Mouse (Mus musculus): ENCODE measurements around the gene Vmn1r183. TPM values are rescaled to one million over a fixed set of nuclear protein-coding genes. Genes with fewer than 3 reads are reported as not detected.

Gene Vmn1r183
- not detected in 4 replicates for total RNA-seq (2023; ENCODE audit: inconsistent age)

DNA sequence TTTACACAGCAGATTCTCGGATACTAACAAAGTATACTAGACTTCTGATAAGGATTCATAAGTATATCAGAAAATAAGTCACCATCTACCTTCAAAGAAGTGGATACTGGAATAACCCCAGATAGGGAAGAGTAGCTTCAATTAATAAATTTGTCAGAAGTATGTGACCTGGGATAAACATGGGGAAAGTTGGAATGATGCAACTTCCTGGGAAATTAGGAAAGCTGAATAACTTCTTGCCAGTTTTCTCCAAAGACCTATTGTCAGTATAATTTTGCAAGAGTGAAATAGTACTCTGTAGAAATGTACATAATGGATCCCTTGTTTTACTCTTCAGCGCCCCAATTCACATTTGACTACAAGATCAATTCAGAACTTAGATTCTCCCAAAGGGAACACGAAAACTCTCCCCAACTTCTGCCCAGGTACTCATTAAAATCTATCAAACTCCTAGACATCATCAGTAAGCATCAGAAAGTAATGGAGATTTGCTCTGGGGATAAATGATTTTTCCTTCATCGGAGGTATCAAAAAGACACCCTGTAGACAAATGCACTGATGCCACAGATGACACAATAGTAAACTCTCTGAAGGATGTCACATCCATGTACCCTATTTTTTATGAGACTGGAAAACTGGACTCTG, at the start of gene Vmn1r183:
Gene Vmn1r183, plus strand, starts transcription at position 595 of the 645 bp plus-strand sequence.

GRCm38 (mm10) chr7:24081634-24082431, 28.8 kb downstream of the Vmn1r183 start, which contains the start of gene Zfp180:
Zfp180 (plus strand) TSS chr7:24081924.

DNA sequence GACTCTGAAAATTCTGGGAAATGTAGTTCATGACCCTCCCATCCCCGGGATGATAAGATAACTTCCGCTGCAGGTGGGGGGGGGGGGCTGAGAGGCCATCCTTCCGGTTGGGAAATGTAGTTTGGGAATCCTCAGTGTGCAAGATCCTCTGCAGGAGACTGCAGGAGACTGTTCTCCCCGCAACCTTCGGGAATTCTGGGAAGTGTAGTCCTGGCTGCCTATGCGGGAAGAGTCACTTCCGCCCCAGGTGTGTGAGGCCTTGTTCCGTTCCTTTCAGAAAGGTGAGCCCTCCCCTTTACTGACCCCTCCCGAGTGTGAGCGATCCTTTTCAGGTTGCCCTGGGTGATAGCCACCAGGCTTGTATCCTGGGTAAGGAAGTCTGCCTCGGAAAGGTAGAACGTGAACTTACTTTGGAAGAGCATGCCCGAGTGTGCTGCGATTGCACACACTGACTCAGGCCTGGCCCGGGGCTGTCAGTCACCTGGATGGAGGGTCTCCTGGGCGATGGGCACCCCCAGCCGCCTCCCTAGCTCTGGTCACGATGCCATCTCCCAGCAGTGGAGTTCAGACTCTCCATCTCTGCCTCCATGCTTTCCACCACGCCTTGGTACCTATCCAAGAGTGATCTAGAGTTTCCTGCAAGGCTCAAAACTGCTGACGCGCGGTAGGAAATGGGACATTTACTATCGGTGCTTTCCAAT, 59.3 kb downstream of the Vmn1r183 start, which contains the start of gene Zfp112:
Gene Zfp112, plus strand, starts transcription at position 159 of the 701 bp plus-strand sequence.

Other genes with a start within 250 kb of the Vmn1r183 start
- not detected in 4 replicates for gene Vmn1r175, start 242.6 kb upstream of the Vmn1r183 start, total RNA-seq (2023; ENCODE audit: inconsistent age)
- not detected in 4 replicates for gene Vmn1r176, start 215.9 kb upstream of the Vmn1r183 start, total RNA-seq (2023; ENCODE audit: inconsistent age)
- gene Vmn1r177, start 186.8 kb upstream of the Vmn1r183 start, total RNA-seq (2023; ENCODE audit: inconsistent age): not detected in 4 replicates
- not detected in 4 replicates for gene Vmn1r178, start 161.2 kb upstream of the Vmn1r183 start, total RNA-seq (2023; ENCODE audit: inconsistent age)
- not detected in 4 replicates for gene Vmn1r179, start 126.3 kb upstream of the Vmn1r183 start, total RNA-seq (2023; ENCODE audit: inconsistent age)
- not detected in 4 replicates for gene Vmn1r180, start 102.6 kb upstream of the Vmn1r183 start, total RNA-seq (2023; ENCODE audit: inconsistent age)
- gene Vmn1r181, start 78.6 kb upstream of the Vmn1r183 start, total RNA-seq (2023; ENCODE audit: inconsistent age): not detected in 4 replicates
- not detected in 4 replicates for gene V1rd19, start 51.6 kb upstream of the Vmn1r183 start, total RNA-seq (2023; ENCODE audit: inconsistent age)
- gene Zfp180, start 28.7 kb downstream of the Vmn1r183 start, total RNA-seq (2023; ENCODE audit: inconsistent age): 23.1 to 32.4 TPM (median 27.2 TPM) in 4 replicates
- 3.1 to 3.9 TPM (median 3.5 TPM) in 4 replicates for gene Zfp112, start 59.1 kb downstream of the Vmn1r183 start, total RNA-seq (2023; ENCODE audit: inconsistent age)
- 5.8 to 8.7 TPM (median 6.4 TPM) in 4 replicates for gene Zfp235, start 80.9 kb downstream of the Vmn1r183 start, total RNA-seq (2023; ENCODE audit: inconsistent age)
- gene Zfp114, start 121.8 kb downstream of the Vmn1r183 start, total RNA-seq (2023; ENCODE audit: inconsistent age): 0.16 TPM in 1 of 4 replicates, not detected in the others
- 0.09 TPM in 1 of 4 replicates, not detected in the others for gene Zfp111, start 158.2 kb downstream of the Vmn1r183 start, total RNA-seq (2023; ENCODE audit: inconsistent age)
- gene Zfp109, start 184.3 kb downstream of the Vmn1r183 start, total RNA-seq (2023; ENCODE audit: inconsistent age): 1.3 to 2.2 TPM (median 1.7 TPM) in 4 replicates
- 0.22 to 0.27 TPM in 2 of 4 replicates, not detected in the others for gene Zfp108, start 201.5 kb downstream of the Vmn1r183 start, total RNA-seq (2023; ENCODE audit: inconsistent age)
- 0.18 to 1.6 TPM in 2 of 4 replicates, not detected in the others for gene Zfp93, start 217.2 kb downstream of the Vmn1r183 start, total RNA-seq (2023; ENCODE audit: inconsistent age)
- 5.2 to 10.8 TPM (median 7.3 TPM) in 4 replicates for gene Zfp61, start 248.0 kb downstream of the Vmn1r183 start, total RNA-seq (2023; ENCODE audit: inconsistent age)